Mouse (Mus musculus): Measurements from ENCODE around the gene Sprr2a2. TPM values are rescaled to one million over a fixed set of nuclear protein-coding genes. Genes with fewer than 3 reads are reported as not detected.
A peak's percentile ranks its signal among the peaks of the same experiment; 100 is the strongest.
"Not testable (repeated sequence)": the region's sequence is repeated elsewhere in the genome, so short reads cannot be mapped to it uniquely, and the experiment has no call there.

Gene Sprr2a2
- 1 to 10 TPM in 1 of 2 experiments, not detected in 1; 1.6 TPM for total RNA-seq (2021)
- long read RNA-seq, experiment 1, partial matches to known transcripts, result 0 of 1 reads
- long read RNA-seq, experiment 1, other reads (novel, unspliced or antisense), result 0 of 1 reads
- long read RNA-seq, experiment 2, result 0 reads

DNA sequence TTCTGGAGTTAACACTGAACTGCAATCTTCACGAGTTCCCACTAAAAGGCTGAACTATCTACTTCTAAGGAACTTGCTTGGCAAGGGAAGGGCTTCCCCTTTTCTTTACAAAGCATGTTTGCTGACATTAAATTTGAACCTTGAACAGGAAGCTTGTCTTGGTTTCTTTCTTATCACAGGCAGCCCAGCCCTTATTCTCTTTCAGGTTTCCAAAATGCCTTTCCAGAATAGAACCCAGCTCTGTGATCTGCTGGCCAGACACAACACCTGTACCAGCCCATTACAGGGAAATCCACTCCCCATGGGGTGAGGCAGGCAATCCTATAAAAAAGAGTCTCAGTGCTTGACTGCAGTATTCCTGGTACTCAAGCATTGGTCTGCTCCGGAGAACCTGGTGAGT, at the start of gene Sprr2a2, which contains the start of gene Sprr2a1:
Sprr2a2 (plus strand) TSS at position 352 of the 400 bp plus-strand sequence.
Sprr2a1 (plus strand) TSS at position 231 of the 400 bp plus-strand sequence.
- not testable (repeated sequence) for DNase-seq (ENCODE audit: low spot score in 2 of 2)

DNA sequence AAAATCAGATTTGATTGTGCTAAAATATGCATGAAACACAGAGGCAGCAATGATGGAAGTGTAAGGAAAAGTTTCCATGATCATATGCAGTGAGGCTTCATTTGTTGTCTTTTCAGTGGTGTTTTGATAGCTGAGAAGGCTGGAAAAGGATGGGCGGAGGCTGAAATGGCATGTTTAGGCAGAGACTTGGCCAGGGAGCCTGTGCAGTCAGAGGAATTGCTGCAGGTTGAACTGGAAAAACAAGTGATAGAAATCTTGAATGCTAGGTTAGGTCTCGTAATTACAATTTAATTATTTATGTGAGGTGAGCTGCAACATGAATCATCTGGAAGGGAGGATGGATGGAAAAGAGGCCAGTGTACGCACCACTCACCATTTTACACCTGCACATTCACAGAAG, 45.9 kb upstream of the Sprr2a2 start:
- DNase-seq (ENCODE audit: low spot score in 2 of 2), result no peak

DNA sequence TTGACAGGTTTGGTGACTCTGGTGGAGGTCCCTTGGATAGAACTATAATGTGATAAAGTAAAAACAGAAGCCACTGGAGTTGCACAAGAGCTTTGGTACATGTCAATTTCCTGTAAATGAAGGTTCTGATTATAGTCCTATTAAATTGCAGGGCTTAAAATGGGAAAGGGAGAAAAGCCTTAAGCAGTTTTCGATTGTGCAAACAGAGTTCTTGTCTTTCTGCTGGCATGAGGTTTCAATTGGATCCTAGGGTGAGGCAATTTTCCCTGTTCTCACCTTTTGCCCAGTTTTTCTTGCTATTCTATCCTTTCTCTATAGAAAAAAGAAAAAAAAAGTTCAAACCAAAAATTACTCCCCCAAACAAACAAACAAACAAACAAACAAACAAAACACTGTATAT, 38.8 kb upstream of the Sprr2a2 start:
- DNase-seq (ENCODE audit: low spot score in 2 of 2), result no peak

DNA sequence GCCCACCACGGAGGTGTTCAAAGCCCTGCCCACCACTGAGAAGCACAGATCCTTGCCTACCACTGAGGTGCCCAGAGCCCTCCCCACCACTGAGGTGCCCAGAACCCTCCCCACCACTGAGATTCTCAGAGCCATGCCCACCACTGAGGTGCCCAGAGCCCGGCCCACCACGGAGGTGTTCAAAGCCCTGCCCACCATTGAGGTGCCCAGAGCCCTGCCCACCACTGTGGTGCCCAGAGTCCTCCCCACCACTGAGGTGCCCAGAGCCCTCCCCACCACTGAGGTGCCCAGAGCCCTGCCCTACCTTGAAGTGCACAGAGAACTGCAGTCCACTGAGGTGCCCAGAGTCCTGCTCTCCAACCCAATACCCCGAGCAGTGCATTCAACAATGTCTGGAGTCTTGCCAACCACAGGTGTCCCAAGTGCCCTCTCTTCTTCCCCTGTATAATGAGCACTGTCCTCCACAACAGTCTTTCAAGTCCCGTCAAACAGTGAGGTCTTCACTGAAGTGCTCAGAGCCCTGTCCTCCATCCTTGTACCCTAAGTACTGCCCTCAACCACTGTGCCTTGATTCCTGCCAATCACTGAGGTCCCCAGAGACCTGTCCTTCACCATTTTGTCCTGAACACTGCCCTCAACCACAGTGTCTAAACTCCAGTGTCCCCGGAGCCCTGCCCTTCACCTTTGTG, 20.1 kb upstream of the Sprr2a2 start:
- no peak for DNase-seq (ENCODE audit: low spot score in 2 of 2)

DNA sequence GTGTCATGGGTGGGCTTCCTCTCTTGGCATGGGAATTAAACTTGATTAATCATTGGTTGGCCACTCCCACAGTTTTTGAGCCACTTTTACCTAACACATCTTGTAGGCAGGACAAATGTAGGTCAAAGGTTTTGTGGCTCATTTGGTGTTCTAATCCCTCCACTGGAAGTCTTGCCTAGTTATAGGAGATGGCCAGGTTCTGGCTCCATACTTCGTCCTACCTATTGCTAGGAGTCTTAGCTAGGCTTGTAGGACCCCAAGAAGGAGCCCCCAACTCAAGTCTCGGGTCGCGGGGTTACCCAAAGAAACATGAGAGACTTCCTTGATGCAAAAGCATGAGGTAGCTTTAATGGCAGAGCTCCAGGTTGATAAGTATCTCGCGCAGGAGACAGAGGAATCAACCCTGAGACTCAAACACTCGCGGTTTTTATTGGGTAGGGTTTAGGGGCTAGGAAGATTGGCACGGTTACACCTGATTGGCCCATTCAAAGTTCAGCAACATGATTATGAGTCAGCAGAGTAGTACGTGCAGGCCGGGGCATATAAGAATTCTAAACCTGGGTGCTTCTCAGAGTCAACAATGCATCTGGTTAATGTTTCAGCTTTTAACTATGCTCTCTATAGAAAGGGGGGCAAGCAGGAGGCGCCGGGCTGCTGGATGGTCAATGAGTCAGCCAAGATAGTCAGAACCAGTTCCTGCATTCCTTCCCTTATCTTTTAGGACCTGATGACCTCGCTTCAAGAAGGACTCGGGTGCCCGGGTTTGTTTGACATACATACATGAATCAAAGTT, 4.4 kb upstream of the Sprr2a2 start:
- not testable (repeated sequence) for DNase-seq (ENCODE audit: low spot score in 2 of 2)

DNA sequence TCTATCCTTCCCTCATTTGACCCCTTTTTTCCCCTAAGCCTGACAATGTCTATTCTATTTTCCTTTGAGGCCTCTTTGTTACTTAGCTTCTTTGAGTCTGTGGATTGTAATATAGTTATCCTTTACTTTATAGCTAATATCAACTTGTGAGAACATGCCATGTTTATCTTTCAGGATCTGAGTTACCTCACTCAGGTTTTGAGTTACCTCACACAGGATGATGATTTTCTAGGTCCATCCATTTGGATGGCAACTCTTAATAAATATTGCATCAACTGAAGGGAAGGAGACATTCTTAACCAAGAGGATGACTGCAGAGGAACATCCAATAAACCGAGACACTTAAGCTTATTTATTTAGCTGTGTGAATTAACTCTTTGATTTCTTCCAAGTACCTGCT, 3.7 kb upstream of the Sprr2a2 start:
- not testable (repeated sequence) for DNase-seq (ENCODE audit: low spot score in 2 of 2)

DNA sequence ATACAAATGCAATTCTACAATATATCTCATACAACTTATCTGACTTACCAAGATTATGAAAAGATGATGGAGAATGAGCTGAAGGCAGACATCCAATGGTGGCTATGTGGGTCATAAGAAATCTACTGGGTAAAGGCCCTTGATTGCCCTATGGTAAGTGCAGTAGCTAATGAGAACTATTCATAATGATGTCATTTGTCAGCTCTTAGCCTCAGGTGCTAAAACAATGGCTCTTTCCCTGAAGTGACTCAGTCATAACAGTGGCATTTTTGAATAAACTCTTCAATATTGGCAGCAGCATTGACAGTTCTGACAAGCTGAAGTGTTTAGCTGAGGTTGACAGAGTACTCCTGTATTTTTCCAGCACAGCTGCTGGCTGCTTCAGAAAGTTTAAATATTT, 2.1 kb upstream of the Sprr2a2 start:
- DNase-seq (ENCODE audit: low spot score in 2 of 2), result not testable (repeated sequence)

DNA sequence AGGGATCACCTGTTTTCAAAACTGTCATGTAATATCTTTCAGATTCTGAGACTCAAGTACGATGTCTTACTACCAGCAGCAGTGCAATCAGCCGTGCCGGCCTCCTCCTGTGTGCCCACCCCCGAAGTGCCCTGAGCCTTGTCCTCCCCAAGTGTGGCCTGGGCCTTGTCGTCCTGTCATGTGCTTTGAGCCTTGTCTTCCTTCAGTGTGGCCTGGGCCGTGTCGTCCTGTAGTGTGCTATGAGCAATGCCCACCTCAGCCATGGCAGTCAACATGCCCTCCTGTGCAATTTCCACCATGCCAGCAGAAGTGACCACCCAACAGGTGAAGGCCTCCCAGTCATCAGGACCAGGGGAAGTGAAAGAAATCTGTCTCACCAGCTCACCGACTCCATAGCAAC, 3.3 kb downstream of the Sprr2a2 start:
- DNase-seq (ENCODE audit: low spot score in 2 of 2), result not testable (repeated sequence)

DNA sequence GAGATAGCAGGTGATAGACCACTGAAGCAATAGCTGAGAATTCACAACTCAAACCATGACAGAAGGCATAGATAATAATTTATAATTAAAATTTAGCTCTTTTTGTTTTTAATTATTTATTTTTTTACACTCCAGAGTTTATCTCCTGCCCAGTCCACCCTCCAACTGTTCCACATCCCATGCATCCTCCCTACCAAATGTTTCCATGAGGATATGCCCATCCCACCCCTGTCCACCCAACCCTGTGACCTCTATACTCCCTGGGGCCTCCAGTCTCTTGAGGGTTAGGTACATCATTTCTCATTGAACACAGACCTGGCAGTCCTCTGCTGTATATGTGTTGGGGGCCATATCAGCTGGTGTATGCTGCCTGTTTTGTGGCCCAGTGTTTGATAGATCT, 8.0 kb downstream of the Sprr2a2 start:
- not testable (repeated sequence) for DNase-seq (ENCODE audit: low spot score in 2 of 2)

DNA sequence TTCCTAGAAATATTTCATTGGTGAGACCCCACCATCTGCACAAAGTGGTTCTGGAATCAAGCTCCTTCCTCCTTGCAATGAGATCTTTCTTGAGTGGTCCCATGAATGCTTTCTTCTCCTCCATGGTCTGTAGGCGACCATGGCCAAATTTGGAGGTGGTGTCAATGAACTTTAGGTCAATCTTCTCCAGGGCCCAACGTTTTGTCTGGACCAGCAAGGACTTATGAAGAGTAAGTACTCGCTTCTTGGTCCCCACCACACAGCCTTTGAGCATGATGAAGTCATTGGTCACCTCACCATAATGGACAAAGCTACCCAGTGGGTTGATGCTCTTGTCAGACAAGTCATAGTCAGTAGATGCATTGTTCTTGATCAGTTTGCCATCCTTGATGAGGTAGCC, 11.7 kb downstream of the Sprr2a2 start:
- DNase-seq (ENCODE audit: low spot score in 2 of 2), result peak in 1 of 2 experiments; percentile 14

DNA sequence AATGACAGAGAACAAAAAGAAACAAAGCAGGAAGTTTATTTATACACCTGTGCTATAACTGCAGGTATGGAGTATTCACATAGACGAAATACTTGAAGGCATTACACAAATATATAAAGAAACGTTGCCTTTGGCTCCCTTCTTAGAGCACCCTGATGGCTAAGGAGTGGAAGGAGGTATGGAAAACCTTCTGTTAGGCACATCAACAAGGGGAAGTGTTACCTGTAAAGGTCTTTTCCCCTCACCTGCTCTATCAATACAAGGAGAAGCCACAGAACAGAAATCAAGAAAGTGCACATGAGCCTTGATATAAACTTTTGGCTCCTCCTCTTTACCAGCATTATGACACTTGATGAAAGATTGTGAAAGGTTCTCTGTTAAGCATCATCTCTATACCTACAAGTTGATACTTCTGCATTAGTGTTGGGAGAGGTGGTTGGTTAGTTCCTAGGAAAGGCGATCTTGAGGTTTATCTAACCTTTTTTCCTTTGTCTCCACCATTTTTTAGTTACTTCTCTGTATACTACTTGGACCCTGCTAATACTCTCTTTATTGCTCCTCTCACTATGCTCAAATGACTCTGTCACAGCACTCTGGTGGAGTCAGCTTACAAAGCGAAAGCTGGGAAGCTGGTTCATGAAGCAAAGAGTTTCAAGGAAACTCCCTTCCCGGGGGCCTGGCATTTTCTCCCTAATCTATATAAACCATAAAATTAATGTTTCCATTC, 20.9 kb downstream of the Sprr2a2 start:
- not testable (repeated sequence) for DNase-seq (ENCODE audit: low spot score in 2 of 2)

DNA sequence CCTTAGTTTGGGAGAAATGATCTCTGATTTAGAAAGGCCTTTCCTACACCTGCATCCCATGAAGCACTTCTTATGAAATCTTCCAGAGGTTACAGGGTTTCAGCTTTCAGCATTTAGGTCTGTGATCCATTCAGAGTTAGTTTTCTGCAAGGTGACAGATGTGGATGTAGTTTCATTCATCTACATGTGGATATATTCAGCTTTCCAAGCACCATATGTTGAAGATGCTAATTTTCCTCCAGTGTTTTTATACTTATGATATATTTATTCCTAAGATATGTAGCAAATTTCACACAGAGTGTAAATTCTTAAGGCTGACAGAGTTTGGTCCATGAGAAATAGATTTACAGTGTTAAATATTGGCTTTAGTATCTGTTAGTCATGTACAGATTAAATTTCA, 23.0 kb downstream of the Sprr2a2 start:
- not testable (repeated sequence) for DNase-seq (ENCODE audit: low spot score in 2 of 2)

DNA sequence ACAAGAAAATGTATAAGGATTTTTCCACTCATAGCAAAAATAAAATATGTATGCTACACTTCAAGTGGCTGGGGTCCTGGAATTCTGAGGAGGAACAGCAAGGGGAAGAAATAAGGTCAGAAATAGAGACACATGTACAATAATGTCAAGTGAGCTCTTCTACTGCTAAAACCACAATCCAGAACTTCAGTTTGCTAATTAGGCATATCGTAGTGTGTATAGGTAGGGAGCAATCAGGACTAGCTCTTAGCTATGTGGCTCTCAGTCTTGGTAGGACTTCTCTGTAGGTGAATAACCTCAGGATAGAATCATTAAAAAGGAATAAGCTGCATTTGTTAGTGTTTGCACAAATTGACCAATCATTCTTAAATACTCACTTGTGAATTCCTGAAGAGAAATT, 23.5 kb downstream of the Sprr2a2 start:
- DNase-seq (ENCODE audit: low spot score in 2 of 2), result not testable (repeated sequence)

DNA sequence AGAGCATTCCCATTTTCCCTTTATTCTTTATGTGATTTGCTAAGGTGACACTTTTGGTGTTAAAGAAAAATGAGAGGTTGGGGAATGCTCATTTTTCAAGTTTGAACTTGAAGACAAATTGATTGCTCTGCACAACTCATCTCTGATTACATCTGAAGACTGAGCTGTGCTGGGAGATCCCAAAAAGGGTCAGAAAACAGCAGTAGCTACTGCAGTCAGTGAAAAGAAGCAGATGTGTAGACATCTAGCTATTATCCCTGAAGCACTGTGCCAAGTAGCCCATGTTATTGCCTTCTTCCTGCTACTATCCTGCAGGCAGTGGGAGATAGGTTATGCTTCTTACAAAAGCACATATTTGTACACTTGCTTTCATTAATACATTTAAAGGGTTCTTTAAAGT, 29.1 kb downstream of the Sprr2a2 start:
- not testable (repeated sequence) for DNase-seq (ENCODE audit: low spot score in 2 of 2)

DNA sequence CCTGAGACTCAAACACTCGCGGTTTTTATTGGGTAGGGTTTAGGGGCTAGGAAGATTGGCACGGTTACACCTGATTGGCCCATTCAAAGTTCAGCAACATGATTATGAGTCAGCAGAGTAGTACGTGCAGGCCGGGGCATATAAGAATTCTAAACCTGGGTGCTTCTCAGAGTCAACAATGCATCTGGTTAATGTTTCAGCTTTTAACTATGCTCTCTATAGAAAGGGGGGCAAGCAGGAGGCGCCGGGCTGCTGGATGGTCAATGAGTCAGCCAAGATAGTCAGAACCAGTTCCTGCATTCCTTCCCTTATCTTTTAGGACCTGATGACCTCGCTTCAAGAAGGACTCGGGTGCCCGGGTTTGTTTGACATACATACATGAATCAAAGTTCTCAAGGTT, 30.5 kb downstream of the Sprr2a2 start:
- not testable (repeated sequence) for DNase-seq (ENCODE audit: low spot score in 2 of 2)

DNA sequence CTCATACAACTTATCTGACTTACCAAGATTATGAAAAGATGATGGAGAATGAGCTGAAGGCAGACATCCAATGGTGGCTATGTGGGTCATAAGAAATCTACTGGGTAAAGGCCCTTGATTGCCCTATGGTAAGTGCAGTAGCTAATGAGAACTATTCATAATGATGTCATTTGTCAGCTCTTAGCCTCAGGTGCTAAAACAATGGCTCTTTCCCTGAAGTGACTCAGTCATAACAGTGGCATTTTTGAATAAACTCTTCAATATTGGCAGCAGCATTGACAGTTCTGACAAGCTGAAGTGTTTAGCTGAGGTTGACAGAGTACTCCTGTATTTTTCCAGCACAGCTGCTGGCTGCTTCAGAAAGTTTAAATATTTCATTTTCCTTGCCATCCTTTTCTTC, 32.8 kb downstream of the Sprr2a2 start:
- not testable (repeated sequence) for DNase-seq (ENCODE audit: low spot score in 2 of 2)

DNA sequence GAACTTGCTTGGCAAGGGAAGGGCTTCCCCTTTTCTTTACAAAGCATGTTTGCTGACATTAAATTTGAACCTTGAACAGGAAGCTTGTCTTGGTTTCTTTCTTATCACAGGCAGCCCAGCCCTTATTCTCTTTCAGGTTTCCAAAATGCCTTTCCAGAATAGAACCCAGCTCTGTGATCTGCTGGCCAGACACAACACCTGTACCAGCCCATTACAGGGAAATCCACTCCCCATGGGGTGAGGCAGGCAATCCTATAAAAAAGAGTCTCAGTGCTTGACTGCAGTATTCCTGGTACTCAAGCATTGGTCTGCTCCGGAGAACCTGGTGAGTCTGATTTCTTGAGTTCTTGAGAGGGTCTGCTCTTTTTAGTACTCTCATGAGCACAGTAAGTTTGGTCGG, 34.7 kb downstream of the Sprr2a2 start:
- not testable (repeated sequence) for DNase-seq (ENCODE audit: low spot score in 2 of 2)

DNA sequence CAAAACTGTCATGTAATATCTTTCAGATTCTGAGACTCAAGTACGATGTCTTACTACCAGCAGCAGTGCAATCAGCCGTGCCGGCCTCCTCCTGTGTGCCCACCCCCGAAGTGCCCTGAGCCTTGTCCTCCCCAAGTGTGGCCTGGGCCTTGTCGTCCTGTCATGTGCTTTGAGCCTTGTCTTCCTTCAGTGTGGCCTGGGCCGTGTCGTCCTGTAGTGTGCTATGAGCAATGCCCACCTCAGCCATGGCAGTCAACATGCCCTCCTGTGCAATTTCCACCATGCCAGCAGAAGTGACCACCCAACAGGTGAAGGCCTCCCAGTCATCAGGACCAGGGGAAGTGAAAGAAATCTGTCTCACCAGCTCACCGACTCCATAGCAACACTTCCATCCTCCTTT, 38.1 kb downstream of the Sprr2a2 start:
- DNase-seq (ENCODE audit: low spot score in 2 of 2), result not testable (repeated sequence)

DNA sequence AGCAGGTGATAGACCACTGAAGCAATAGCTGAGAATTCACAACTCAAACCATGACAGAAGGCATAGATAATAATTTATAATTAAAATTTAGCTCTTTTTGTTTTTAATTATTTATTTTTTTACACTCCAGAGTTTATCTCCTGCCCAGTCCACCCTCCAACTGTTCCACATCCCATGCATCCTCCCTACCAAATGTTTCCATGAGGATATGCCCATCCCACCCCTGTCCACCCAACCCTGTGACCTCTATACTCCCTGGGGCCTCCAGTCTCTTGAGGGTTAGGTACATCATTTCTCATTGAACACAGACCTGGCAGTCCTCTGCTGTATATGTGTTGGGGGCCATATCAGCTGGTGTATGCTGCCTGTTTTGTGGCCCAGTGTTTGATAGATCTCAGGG, 42.8 kb downstream of the Sprr2a2 start:
- not testable (repeated sequence) for DNase-seq (ENCODE audit: low spot score in 2 of 2)

DNA sequence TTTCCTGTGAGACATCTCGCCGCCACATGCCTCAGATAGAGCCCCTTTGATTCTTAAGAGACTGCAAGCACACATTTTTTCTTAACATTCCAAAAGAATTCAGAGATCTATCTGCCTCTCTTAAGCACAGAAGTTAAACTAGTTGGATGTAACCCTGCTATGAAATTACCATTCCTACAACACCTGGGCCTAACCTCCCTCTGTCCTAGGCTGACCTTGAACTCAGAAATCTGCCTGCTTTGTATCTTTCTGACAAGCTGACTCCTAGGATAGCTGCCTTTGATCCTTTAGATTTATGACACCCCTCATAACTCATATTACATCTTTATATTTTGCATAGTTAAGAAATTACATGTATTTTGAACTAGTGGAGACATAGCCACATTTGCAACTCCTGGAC, 47.7 kb downstream of the Sprr2a2 start:
- not testable (repeated sequence) for DNase-seq (ENCODE audit: low spot score in 2 of 2)

DNA sequence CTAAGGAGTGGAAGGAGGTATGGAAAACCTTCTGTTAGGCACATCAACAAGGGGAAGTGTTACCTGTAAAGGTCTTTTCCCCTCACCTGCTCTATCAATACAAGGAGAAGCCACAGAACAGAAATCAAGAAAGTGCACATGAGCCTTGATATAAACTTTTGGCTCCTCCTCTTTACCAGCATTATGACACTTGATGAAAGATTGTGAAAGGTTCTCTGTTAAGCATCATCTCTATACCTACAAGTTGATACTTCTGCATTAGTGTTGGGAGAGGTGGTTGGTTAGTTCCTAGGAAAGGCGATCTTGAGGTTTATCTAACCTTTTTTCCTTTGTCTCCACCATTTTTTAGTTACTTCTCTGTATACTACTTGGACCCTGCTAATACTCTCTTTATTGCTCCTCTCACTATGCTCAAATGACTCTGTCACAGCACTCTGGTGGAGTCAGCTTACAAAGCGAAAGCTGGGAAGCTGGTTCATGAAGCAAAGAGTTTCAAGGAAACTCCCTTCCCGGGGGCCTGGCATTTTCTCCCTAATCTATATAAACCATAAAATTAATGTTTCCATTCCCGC, 55.8 kb downstream of the Sprr2a2 start:
- DNase-seq (ENCODE audit: low spot score in 2 of 2), result not testable (repeated sequence)
